Mouse (Mus musculus) stomach, postnatal 0 days (tissue): Measurements from ENCODE around the gene B9d2. TPM values are rescaled to one million over a fixed set of nuclear protein-coding genes. Genes with fewer than 3 reads are reported as not detected.

Experiments
- ATAC-seq: fragments of 200-750 bp; cut with Nextera tagmentation; 2 replicates; pipeline ENCODE4 v1.8.0; 2017; ENCODE audit not compliant: low FRiP score, low TSS enrichment
- DNase-seq: peaks from one replicate; pipeline ENCODE4 v3.0.0-alpha.2; 2016; ENCODE audit warnings: low spot score
- H3K27ac ChIP-seq: fragments of 300-500 bp; sonication (generic); replicated peaks from 2 replicates; pipeline ENCODE4 v1.5.1; 2014; ENCODE audit warnings: mild to moderate bottlenecking, control low read depth
- H3K27me3 ChIP-seq: fragments of 300-500 bp; sonication (generic); 2 replicates; pipeline ENCODE4 v1.6.1; 2014; ENCODE audit warnings: low read length; ENCODE audit not compliant: control insufficient read depth, insufficient read depth
- H3K36me3 ChIP-seq: fragments of 300-500 bp; sonication (generic); 2 replicates; pipeline ENCODE4 v1.6.1; 2014; ENCODE audit warnings: low read length, mixed read lengths; ENCODE audit not compliant: control insufficient read depth, insufficient read depth
- H3K4me1 ChIP-seq: fragments of 300-500 bp; sonication (generic); replicated peaks from 2 replicates; pipeline ENCODE4 v1.6.1; 2014; ENCODE audit warnings: antibody characterized with exemption; ENCODE audit not compliant: control insufficient read depth, insufficient read depth
- H3K4me2 ChIP-seq: fragments of 300-500 bp; sonication (generic); replicated peaks from 2 replicates; pipeline ENCODE4 v1.6.1; 2014; ENCODE audit warnings: low read depth, mild to moderate bottlenecking, control low read depth, moderate library complexity
- H3K4me3 ChIP-seq: fragments of 300-500 bp; sonication (generic); 2 replicates; pipeline ENCODE4 v1.5.1; 2014; ENCODE audit warnings: low read depth, low read length, control low read depth
- H3K9ac ChIP-seq: fragments of 300-500 bp; sonication (generic); 2 replicates; pipeline ENCODE4 v1.6.1; 2014; ENCODE audit warnings: mild to moderate bottlenecking, low read length, control low read depth, mixed read lengths
- H3K9me3 ChIP-seq: fragments of 300-500 bp; sonication (generic); 2 replicates; pipeline ENCODE4 v1.6.1; 2016; ENCODE audit warnings: low read length; ENCODE audit not compliant: control insufficient read depth
- CTCF ChIP-seq: IDR thresholded peaks from 2 replicates; pipeline ENCODE4 v1.5.1; 2016; ENCODE audit warnings: antibody characterized with exemption, low read depth, mild to moderate bottlenecking, moderate library complexity
- EP300 ChIP-seq: optimal IDR thresholded peaks from 2 replicates; pipeline ENCODE3; 2016; ENCODE audit warnings: antibody characterized with exemption
- WGBS: fragments of 180-500 bp; shearing (Covaris S2); extraction: QIAGEN DNeasy Blood & Tissue Kit; methylation state at CpG from one replicate; pipeline ENCODE4 v1.1.7; 2014; 5-methylcytosine and 5-hydroxymethylcytosine counted together
- polyA plus RNA-seq: library from polyadenylated mRNA; unstranded; fragments of >200 nt; fragmentation: Nextera tagmentation; extraction: Ambion mirVana; gene quantifications from 2 replicates; pipeline ENCODE4 v1.2.1, GENCODE M21; 2015

The B9d2 gene
- 11.6 and 12.5 TPM in 2 replicates for polyA plus RNA-seq

DNA sequence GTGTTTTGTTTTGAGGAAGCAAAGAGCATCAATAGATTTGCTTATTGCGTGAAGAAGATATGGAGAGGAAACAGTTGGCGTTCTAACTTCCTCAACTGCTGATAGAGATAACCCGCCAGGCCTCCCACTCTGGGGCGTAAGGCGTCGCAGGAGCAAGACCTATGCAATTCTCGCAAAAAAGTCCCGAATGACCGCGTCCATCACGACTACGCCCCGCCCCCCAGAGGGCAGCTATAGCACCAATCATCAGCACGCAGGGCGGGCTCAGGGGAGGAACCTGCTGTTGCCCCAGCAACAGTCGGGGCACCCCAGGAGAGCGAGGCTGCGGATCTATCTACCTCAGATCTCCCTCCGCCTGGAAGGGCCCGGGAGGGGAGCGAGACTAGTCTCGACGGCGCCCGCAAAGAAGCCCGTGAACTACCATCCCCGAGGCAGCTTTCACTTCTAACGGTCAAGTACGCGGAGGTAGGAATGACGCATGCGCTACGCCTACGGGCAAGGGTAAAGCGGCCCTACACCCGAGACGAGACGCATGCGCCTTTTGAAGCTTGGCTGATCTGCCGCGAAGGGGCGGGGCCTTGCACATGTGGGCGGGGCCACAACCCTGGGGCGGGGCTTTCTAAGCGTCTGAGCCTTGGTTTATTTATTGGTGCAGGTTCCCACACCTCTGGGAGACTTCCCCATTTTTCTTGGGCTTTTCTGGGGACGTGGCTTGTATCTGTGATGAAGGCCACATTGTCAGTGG is at the start of gene B9d2:
B9d2 (plus strand) TSS at position 267 of the 745 bp plus-strand sequence.
- peak within 1 kb of the TSS; percentile 60 for H3K4me2 ChIP-seq
- H3K4me1 ChIP-seq, result peaks cover 3% of the 10 kb centered on the region; the same call in 1 of the 2 replicates
- peak within 1 kb of the TSS; percentile 83 for H3K27ac ChIP-seq
- TF ChIP-seq CTCF, result peak; percentile 13; the same call in 1 of the 2 replicates
- TF ChIP-seq EP300, result no peak
- WGBS, result under 1% methylated on average over 46 of the region's 46 CpGs
- DNase-seq (peak; percentile 96), ATAC-seq (peak; percentile 96)
- no peaks in the 10 kb centered on the region for H3K27me3 ChIP-seq
- H3K4me3 ChIP-seq, result peak within 1 kb of the TSS; percentile 60
- H3K9ac ChIP-seq, result peak within 1 kb of the TSS; percentile 41; the same call in 1 of the 2 replicates
- H3K9me3 ChIP-seq, result no peaks in the 10 kb centered on the region
- H3K36me3 ChIP-seq, result no peaks in the 10 kb centered on the region

GRCm38 (mm10) chr7:25632679-25633078 is 47.9 kb upstream of the B9d2 start:
- Histone ChIP-seq H3K4me1 (no peaks in the 10 kb centered on the region), H3K36me3 (peaks cover 29% of the 10 kb centered on the region), H3K9ac (no peak overlapping the region), H3K9me3 (no peaks in the 10 kb centered on the region), H3K4me3 (no peak overlapping the region), H3K27me3 (no peaks in the 10 kb centered on the region), H3K27ac (no peak overlapping the region), H3K4me2 (no peak overlapping the region)
- no peak for DNase-seq
- ATAC-seq, result no peak
- TF ChIP-seq CTCF, result no peak
- WGBS, result 83% methylated on average over 5 of the region's 5 CpGs

- no peak overlapping the region for H3K4me3 ChIP-seq
- no peak for TF ChIP-seq CTCF
- TF ChIP-seq EP300, result no peak
- H3K27me3 ChIP-seq, result no peaks in the 10 kb centered on the region
- WGBS, result 27% methylated on average over 3 of the region's 3 CpGs
- H3K36me3 ChIP-seq, result peaks cover 22% of the 10 kb centered on the region
- DNase-seq (no peak), ATAC-seq (no peak)
- H3K27ac ChIP-seq, result no peak overlapping the region
- H3K4me1 ChIP-seq, result no peaks in the 10 kb centered on the region
- no peak overlapping the region for H3K4me2 ChIP-seq
- no peaks in the 10 kb centered on the region for H3K9me3 ChIP-seq
- no peak overlapping the region for H3K9ac ChIP-seq
Observed at GRCm38 (mm10) chr7:25636373-25636772, 44.2 kb upstream of the B9d2 start.

DNA sequence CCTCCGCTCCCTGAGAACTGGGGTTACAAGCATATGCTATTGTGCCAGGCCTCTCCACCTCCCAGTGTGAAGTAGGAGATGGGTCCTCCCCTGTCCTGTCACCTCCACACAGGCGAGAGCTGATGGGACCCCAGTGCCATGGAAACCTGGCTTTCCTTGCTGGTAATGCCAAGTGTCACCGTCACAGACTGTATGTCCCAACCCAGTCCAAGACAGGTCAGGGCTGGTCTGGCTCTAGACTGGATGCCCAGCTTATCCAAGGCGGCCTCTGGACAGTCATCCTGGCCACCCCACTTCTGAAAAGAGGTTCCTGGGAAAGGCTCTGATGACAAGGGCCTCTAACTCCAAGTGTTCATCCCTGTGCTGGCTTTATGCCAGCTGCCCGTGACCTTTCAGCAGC is 43.5 kb upstream of the B9d2 start:
- H3K36me3 ChIP-seq, result peaks cover 21% of the 10 kb centered on the region
- DNase-seq (no peak), ATAC-seq (no peak)
- H3K4me2 ChIP-seq, result no peak overlapping the region
- 88% methylated on average over 5 of the region's 5 CpGs for WGBS
- TF ChIP-seq CTCF (no peak), EP300 (no peak)
- H3K4me3 ChIP-seq, result no peak overlapping the region
- H3K9ac ChIP-seq, result no peak overlapping the region
- H3K9me3 ChIP-seq, result no peaks in the 10 kb centered on the region
- H3K27me3 ChIP-seq, result no peaks in the 10 kb centered on the region
- H3K27ac ChIP-seq, result no peak overlapping the region
- no peaks in the 10 kb centered on the region for H3K4me1 ChIP-seq

- Histone ChIP-seq H3K4me1 (no peaks in the 10 kb centered on the region), H3K4me2 (no peak overlapping the region), H3K36me3 (peaks cover 12% of the 10 kb centered on the region), H3K27me3 (no peaks in the 10 kb centered on the region), H3K4me3 (no peak overlapping the region), H3K9me3 (no peaks in the 10 kb centered on the region), H3K27ac (no peak overlapping the region), H3K9ac (no peak overlapping the region)
- DNase-seq (no peak), ATAC-seq (no peak)
- TF ChIP-seq EP300 (no peak), CTCF (no peak)
- 96% methylated on average over 4 of the region's 4 CpGs for WGBS
Observed at GRCm38 (mm10) chr7:25639754-25640153, 40.8 kb upstream of the B9d2 start.

- ATAC-seq, result no peak
- TF ChIP-seq CTCF (no peak), EP300 (no peak)
Observed at GRCm38 (mm10) chr7:25644136-25644535, 36.4 kb upstream of the B9d2 start.

More at GRCm38 (mm10) chr7:25644136-25644535, 36.4 kb upstream of the B9d2 start:
- no peak for DNase-seq
- Histone ChIP-seq H3K4me1 (no peaks in the 10 kb centered on the region), H3K27me3 (no peaks in the 10 kb centered on the region), H3K4me2 (no peak overlapping the region), H3K27ac (no peak overlapping the region), H3K9me3 (no peaks in the 10 kb centered on the region), H3K4me3 (no peak overlapping the region), H3K36me3 (no peaks in the 10 kb centered on the region), H3K9ac (no peak overlapping the region)
- WGBS, result 73% methylated on average over 10 of the region's 10 CpGs
